In genomic region chr14:79106655-79107515, GRCm38 (mm10) we compare ENCODE assay signal across 8 mouse cellular contexts.
DNase-seq lines count a peak whose midpoint lies in the region; ATAC-seq lines count a peak whose summit lies in the region.

No protein-coding gene starts in this region.

- no peaks in the 10 kb centered on the region for H3K4me1 ChIP-seq in hindbrain, embryonic 13.5 days (replicated peaks)

- H3K36me3 ChIP-seq in hindbrain, embryonic 13.5 days: no peaks in the 10 kb centered on the region

- ATAC-seq in hindbrain, embryonic 13.5 days (ENCODE audit: low FRiP score): peak; percentile 84

- peak; percentile 77 for DNase-seq in R1 (ENCODE audit: low read depth, low spot score)
- peak; percentile 87 to 89 for DNase-seq in cerebellum, postnatal 10 days
- peak; percentile 62 to 79 for DNase-seq in frontal cortex, postnatal 10 days (ENCODE audit: low spot score in 2 of 2)
- peak; percentile 83 to 88 for DNase-seq in layer of hippocampus, postnatal 10 days (ENCODE audit: low spot score in 2 of 2)
- peak; percentile 80 for DNase-seq in lung, postnatal 14 days
- peak; percentile 93 for DNase-seq in retina, postnatal 1 day
- DNase-seq in urinary bladder, postnatal 14 days (ENCODE audit: low spot score): peak; percentile 74

- H3K9ac ChIP-seq in hindbrain, embryonic 13.5 days: no peak overlapping the region

- H3K27ac ChIP-seq in hindbrain, embryonic 13.5 days: no peak overlapping the region

- H3K4me2 ChIP-seq in hindbrain, embryonic 13.5 days: peak overlapping the region; percentile 25

- H3K9me3 ChIP-seq in hindbrain, embryonic 13.5 days: no peaks in the 10 kb centered on the region

- H3K4me3 ChIP-seq in hindbrain, embryonic 13.5 days: 0 out of 2 replicates have a peak overlapping the region, but pooled peaks have one; percentile 3

- 35% methylated on average over 14 of the region's 14 CpGs for WGBS in hindbrain, embryonic 13.5 days

- no peaks in the 10 kb centered on the region for H3K27me3 ChIP-seq in hindbrain, embryonic 13.5 days
